Comparison of ENCODE assay signal across 25 mouse cellular contexts in the genomic region with DNA sequence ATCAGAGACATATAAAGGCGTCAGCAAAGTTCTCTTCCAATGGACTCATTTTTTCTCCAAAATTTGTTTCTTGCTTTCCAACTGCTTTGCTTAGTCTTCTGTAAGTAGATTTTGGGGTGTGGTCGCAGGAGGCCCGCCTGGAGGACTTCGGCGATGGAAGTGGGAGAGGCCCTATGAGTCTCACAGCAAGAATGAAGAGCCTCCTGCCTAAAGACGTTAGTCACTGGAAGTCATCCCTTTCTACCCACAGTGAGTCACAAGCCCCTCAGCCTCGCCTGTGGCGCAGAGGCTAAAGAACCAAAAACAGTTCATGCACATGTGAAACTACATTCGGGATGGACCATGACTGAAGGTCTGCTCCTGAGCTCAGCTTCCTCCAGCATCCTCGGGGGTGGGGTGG.
DNase-seq lines count a peak whose midpoint lies in the region; ATAC-seq and TF ChIP-seq lines count a peak whose summit lies in the region.
"Had no signal": no experiment of that assay in that cellular context is flagged by ENCODE, and none has a peak within 500 bp of the region (broad histone marks: within the 10 kb centered on the region; RNA-seq: fewer than 3 reads in every experiment).

No protein-coding gene starts in this region.

- TF ChIP-seq POLR2A in lung, adult 2 months (IDR thresholded peaks at IDR 0.05; ENCODE audit: borderline replicate concordance, extremely low read depth, low read depth, low read length): no peak

- H3K27me3 ChIP-seq in heart, embryonic 12.5 days (replicated peaks): no peaks in the 10 kb centered on the region
- no peaks in the 10 kb centered on the region for H3K27me3 ChIP-seq in lung, embryonic 15.5 days
- H3K27me3 ChIP-seq: embryonic facial prominence, embryonic 12.5 days; forebrain, embryonic 13.5 days; hindbrain, embryonic 12.5 days; limb, embryonic 12.5 days; liver, embryonic 12.5 days; neural tube, embryonic 13.5 days had no signal

- peaks cover 55% of the 10 kb centered on the region for H3K4me1 ChIP-seq in heart, embryonic 12.5 days (replicated peaks)
- H3K4me1 ChIP-seq in lung, embryonic 15.5 days: peaks cover 35% of the 10 kb centered on the region
- H3K4me1 ChIP-seq in lung, adult 2 months (ENCODE audit: control insufficient read depth, insufficient read depth, low read length): peaks cover 12% of the 10 kb centered on the region
- H3K4me1 ChIP-seq: forebrain, embryonic 13.5 days; hindbrain, embryonic 12.5 days; limb, embryonic 12.5 days; liver, embryonic 12.5 days had no signal

- WGBS in heart, embryonic 12.5 days: 90% methylated on average over 10 of the region's 10 CpGs
- 76% methylated on average over 10 of the region's 10 CpGs for WGBS in lung, embryonic 15.5 days
- 77% methylated on average over 10 of the region's 10 CpGs for WGBS in lung, adult 2 months

- peak overlapping the region; percentile 56 for H3K27ac ChIP-seq in heart, embryonic 12.5 days (ENCODE audit: poor library complexity, severe bottlenecking)
- 0 out of 2 replicates have a peak overlapping the region, but pooled peaks have one; percentile 45 for H3K27ac ChIP-seq in lung, embryonic 15.5 days
- H3K27ac ChIP-seq: embryonic facial prominence, embryonic 12.5 days; forebrain, embryonic 13.5 days; hindbrain, embryonic 12.5 days; limb, embryonic 12.5 days; liver, embryonic 12.5 days; neural tube, embryonic 13.5 days had no signal

- no peak for DNase-seq in heart, postnatal 10 days
- DNase-seq in lung, adult 2 months: no peak
- DNase-seq in 3134 (ENCODE audit: extremely low read depth, insufficient read length, low spot score): peak; percentile 67
- peak; percentile 72 for DNase-seq in Muller cell, postnatal 12 days (ENCODE audit: inconsistent ontology term)
- no peak for DNase-seq in cerebellum, adult 18-20 months
- DNase-seq in cerebellum, postnatal 10 days: no peak
- DNase-seq: adrenal gland, postnatal 36 days; cerebellum, postnatal 25 days; gastrocnemius, postnatal 36 days; kidney, postnatal 4 days; lung, postnatal 36 days; midbrain, embryonic 14.5 days; retina, postnatal 1 day; thymus, adult 18-20 months; thymus, postnatal 36 days had no signal

- no peak overlapping the region for H3K4me2 ChIP-seq in heart, embryonic 12.5 days
- H3K4me2 ChIP-seq in lung, embryonic 15.5 days: no peak overlapping the region
- H3K4me2 ChIP-seq: embryonic facial prominence, embryonic 12.5 days; forebrain, embryonic 13.5 days; hindbrain, embryonic 12.5 days; limb, embryonic 12.5 days; liver, embryonic 12.5 days; neural tube, embryonic 13.5 days had no signal

- no peak overlapping the region for H3K9ac ChIP-seq in heart, embryonic 12.5 days
- H3K9ac ChIP-seq in lung, embryonic 15.5 days: no peak overlapping the region
- H3K9ac ChIP-seq: embryonic facial prominence, embryonic 12.5 days; forebrain, embryonic 13.5 days; hindbrain, embryonic 12.5 days; limb, embryonic 12.5 days; liver, embryonic 12.5 days; neural tube, embryonic 13.5 days had no signal

- H3K4me3 ChIP-seq in heart, embryonic 12.5 days: no peak overlapping the region
- no peak overlapping the region for H3K4me3 ChIP-seq in lung, embryonic 15.5 days
- H3K4me3 ChIP-seq in lung, adult 2 months (replicated peaks; ENCODE audit: extremely low read depth, low read depth, low read length): no peak overlapping the region
- H3K4me3 ChIP-seq: embryonic facial prominence, embryonic 12.5 days; erythroblast, embryonic 14.5 days; forebrain, embryonic 13.5 days; hindbrain, embryonic 12.5 days; limb, embryonic 12.5 days; liver, embryonic 12.5 days; megakaryocyte, embryonic 14.5 days; neural tube, embryonic 13.5 days had no signal

- ATAC-seq in heart, embryonic 12.5 days (ENCODE audit: insufficient number of reproducible peaks, low FRiP score): no peak
- no peak for ATAC-seq in lung, embryonic 15.5 days (ENCODE audit: borderline replicate concordance, extremely low read depth, low FRiP score, low TSS enrichment)
- ATAC-seq: forebrain, embryonic 13.5 days; liver, embryonic 12.5 days had no signal

- H3K36me3 ChIP-seq in heart, embryonic 12.5 days: no peaks in the 10 kb centered on the region
- H3K36me3 ChIP-seq in lung, embryonic 15.5 days: no peaks in the 10 kb centered on the region
- H3K36me3 ChIP-seq: embryonic facial prominence, embryonic 12.5 days; hindbrain, embryonic 12.5 days; limb, embryonic 12.5 days; liver, embryonic 12.5 days; neural tube, embryonic 13.5 days had no signal

- no peak for TF ChIP-seq CTCF in lung, adult 2 months (IDR thresholded peaks at IDR 0.05; ENCODE audit: insufficient read depth, low read length)

- intact Hi-C loops in heart, postnatal 10 days (cut with DNase I): no loop called here

- H3K9me3 ChIP-seq in heart, embryonic 12.5 days (replicated peaks): no peaks in the 10 kb centered on the region
- H3K9me3 ChIP-seq in lung, embryonic 15.5 days: no peaks in the 10 kb centered on the region
- H3K9me3 ChIP-seq: embryonic facial prominence, embryonic 12.5 days; forebrain, embryonic 13.5 days; hindbrain, embryonic 12.5 days; limb, embryonic 12.5 days; liver, embryonic 12.5 days; megakaryocyte, embryonic 14.5 days; neural tube, embryonic 13.5 days had no signal

Comparison
In these comparisons a context has a peak if more than half of its experiments do, and no peak if none do; other contexts are left out.
1. DNase-seq: peak in 3134 (single experiment) and Muller cell, postnatal 12 days (single experiment); none in heart, postnatal 10 days (0 of 2), lung, adult 2 months (single experiment), cerebellum, adult 18-20 months (0 of 2) and cerebellum, postnatal 10 days (0 of 2).